Mouse (Mus musculus) layer of hippocampus, adult 2 months (tissue): ENCODE data around the gene Rest. TPM values are rescaled to one million over a fixed set of nuclear protein-coding genes. Genes with fewer than 3 reads are reported as not detected.

Source experiments
- DNase-seq, 2 experiments: peaks; one replicate each; pipeline ENCODE4 v3.0.0; 2022; ENCODE audit warnings: low spot score in 2 of 2
- H3K27ac ChIP-seq: fragments of 200-600 bp; 2 replicates; pipeline ENCODE4 v1.8.1; 2022
- H3K4me3 ChIP-seq: fragments of 200-600 bp; 2 replicates; pipeline ENCODE4 v1.8.1; 2022; ENCODE audit warnings: mild to moderate bottlenecking
- CTCF ChIP-seq: fragments of 200-600 bp; conservative IDR thresholded peaks from 2 replicates; pipeline ENCODE4 v1.8.1; 2022; ENCODE audit warnings: antibody characterized with exemption, mild to moderate bottlenecking, moderate library complexity
- total RNA-seq, 2 experiments: library from RNA; stranded (reverse); gene quantifications; 2 replicates each; pipeline ENCODE4 v1.2.3; 2021

Rest gene
- total RNA-seq, 2 experiments from 2014 or later = 3.4 to 4.4 TPM

- no peak for TF ChIP-seq CTCF
- Histone ChIP-seq H3K4me3 (no peak overlapping the region), H3K27ac (no peak overlapping the region)
- no peak for DNase-seq
These were observed 13.6 kb upstream of the Rest start for GRCm38 (mm10) chr5:77251656-77252055.

DNA sequence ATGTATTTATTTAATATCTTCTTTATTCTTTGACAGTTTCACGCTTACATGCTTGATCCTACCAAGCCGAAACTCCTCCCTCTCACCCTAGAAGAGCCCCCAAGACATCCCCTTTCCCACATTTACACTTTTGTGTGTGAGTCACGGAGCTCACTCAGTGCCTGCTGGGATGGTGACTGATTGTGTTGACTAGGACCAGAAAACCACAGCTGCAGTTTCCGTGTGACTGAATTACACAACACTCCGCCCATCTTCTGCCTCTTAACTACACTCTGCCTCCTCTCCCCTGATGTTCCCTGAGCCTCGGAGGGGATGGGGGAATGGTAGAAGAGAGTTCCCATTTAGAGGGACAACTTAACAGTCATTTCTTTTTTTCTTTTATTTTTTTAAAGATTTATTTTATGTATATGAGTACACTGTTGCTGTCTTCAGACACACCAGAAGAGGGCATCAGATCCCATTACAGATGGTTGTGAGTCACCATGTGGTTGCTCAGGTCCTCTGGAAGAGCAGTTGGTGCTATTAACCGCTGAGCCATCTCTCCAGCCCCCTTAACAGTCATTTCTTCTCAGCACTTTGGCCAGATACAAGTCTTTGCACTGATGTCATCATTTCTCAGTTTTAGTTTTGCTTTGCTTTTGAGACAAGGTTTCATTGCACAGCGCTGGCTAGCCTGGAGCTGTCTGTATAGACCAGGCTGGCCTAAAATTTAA, 13.0 kb upstream of the Rest start:
- no peak for DNase-seq
- Histone ChIP-seq H3K4me3 (no peak overlapping the region), H3K27ac (no peak overlapping the region)
- TF ChIP-seq CTCF = peak; percentile 38

DNA sequence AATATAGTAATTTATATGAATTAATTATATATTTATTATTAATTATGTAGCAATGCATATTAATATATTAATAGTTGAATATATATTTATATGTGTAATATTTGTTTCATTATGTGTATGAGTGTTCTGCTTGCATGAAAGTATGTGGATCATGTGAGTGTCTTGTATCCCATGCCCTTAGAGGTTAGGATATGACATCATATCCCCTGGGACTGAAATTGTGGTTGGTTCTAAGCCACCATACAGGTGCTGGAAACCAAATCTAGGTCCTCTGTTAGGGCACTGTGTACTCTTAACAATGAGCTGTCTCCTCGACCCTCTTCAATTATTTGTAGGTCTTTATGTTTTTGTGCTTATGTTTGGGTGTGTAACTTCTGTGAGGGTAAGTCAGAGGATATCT, 12.1 kb upstream of the Rest start:
- no peak overlapping the region for H3K4me3 ChIP-seq
- no peak for DNase-seq
- H3K27ac ChIP-seq = no peak overlapping the region
- TF ChIP-seq CTCF = no peak

GRCm38 (mm10) chr5:77254402-77254801, 10.9 kb upstream of the Rest start:
- Histone ChIP-seq H3K4me3 (no peak overlapping the region), H3K27ac (no peak overlapping the region)
- no peak for TF ChIP-seq CTCF
- DNase-seq = no peak

DNA sequence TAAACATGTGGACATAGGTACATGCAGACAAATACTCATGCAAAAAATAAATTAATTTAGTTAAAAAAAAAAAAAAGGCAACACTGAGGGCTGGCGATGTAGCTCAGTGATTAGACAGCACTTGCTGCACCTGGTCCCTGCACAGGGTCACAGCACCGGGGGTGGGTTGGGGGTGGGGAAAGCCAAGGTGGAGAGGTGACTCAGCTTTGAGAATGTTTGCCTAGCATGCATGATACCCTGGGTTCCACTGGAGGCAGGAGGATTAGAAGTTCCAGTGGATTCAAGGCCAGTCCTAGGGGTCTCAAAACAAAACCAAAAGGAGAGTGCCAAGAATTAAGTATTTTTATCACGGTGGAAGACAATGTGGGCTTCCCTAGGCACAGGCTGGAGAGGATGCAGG, 7.7 kb upstream of the Rest start:
- no peak overlapping the region for H3K27ac ChIP-seq
- TF ChIP-seq CTCF = no peak
- no peak overlapping the region for H3K4me3 ChIP-seq
- no peak for DNase-seq

DNA sequence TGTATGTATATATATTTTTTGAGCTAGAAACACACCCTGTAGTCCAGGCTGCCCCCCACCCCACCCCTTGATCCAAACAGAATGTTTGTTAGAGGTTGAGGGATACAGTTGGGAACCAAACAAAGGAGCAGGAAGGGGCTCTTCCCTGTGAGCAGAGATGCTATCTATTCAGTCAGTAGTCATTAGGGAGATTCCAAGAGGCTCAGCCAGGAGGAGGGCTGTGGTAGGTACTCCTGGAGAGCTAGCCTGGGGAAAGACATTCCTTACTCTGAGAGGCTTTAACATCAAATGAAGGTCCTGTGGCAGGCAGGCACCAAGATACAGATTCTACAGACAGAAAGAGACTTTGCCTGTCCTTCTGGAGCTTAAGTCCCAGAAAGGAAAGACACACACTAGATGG, 6.0 kb upstream of the Rest start:
- TF ChIP-seq CTCF = no peak
- Histone ChIP-seq H3K4me3 (no peak overlapping the region), H3K27ac (no peak overlapping the region)
- DNase-seq = no peak

GRCm38 (mm10) chr5:77260141-77260540, 5.2 kb upstream of the Rest start:
- no peak overlapping the region for H3K4me3 ChIP-seq
- no peak for TF ChIP-seq CTCF
- no peak for DNase-seq
- no peak overlapping the region for H3K27ac ChIP-seq

- H3K4me3 ChIP-seq = no peak overlapping the region
- no peak overlapping the region for H3K27ac ChIP-seq
- DNase-seq = no peak
- TF ChIP-seq CTCF = no peak
These were observed 4.2 kb upstream of the Rest start for GRCm38 (mm10) chr5:77261137-77261536.

GRCm38 (mm10) chr5:77262105-77262504, 3.2 kb upstream of the Rest start:
- DNase-seq = no peak
- no peak overlapping the region for H3K27ac ChIP-seq
- no peak for TF ChIP-seq CTCF
- H3K4me3 ChIP-seq = no peak overlapping the region

DNA sequence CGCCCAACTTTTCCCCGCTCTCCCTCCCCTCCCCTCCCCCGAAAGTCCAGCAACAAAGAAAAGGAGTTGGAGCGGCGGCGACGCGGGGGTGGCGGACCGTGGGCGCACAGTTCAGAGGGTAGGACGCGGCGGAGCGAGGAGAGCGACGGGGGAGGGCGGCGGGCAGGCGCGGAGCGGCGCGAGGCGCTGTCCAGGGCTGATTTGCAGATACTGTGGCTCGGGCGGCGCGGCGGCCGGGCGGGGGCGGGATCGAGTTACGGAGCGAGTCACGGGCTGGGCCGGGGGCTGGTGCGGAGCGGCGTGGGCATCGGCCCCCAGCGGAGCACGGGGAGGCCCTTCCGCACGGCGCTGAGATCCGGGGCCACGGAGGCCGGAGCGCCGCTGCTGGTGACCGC, 377 bp downstream of the Rest start:
- TF ChIP-seq CTCF = no peak
- peak in 1 of 2 experiments; percentile 19 for DNase-seq
- peak overlapping the region; percentile 72 for H3K27ac ChIP-seq
- peak overlapping the region; percentile 72 for H3K4me3 ChIP-seq

DNA sequence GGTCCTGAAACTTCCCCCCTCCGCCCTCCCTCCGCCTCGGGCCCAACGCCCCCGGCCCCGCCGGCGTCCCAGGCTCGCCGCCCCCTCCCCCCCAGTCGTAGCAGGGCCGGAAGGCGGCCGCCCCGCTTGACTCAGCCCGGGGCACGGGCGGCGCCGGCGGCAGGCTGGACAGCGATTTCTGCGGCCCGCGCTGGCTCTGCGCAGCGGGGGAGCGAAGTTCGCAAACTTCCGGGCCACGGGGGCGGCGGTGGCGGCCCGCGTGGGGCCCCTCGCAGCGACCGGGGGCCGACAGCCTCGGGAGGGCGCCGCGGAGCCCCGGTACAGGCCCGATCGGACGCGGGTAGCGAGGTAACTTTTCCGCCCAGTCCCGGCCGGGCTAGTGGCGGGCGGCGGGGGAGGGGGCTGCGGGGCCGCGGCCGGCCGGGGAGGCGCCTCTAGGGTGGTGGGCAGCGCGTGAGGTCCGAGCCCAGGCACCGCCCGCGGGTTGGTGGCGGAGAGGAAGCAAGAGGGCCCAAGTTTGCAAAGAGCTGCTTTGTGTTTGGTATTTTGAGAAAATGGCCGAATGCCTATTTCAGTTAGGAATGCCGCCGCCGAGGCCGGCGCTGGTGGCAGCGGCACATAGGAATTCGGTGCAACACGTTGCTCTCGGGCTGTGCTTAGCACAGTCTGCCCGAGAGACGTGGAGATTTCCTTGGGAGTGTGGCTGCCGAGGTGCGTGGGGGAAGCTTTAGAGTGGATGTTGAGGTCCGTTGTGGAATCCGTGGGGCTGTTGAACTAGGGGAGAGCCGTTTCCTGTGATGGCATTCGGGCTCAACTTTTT, 985 bp downstream of the Rest start:
- no peak for DNase-seq
- no peak for TF ChIP-seq CTCF
- peak overlapping the region; percentile 72 for H3K27ac ChIP-seq
- H3K4me3 ChIP-seq = peak overlapping the region; percentile 72

GRCm38 (mm10) chr5:77266886-77267401, 1.7 kb downstream of the Rest start:
- no peak for DNase-seq
- H3K27ac ChIP-seq = peak overlapping the region; percentile 72
- TF ChIP-seq CTCF = no peak
- H3K4me3 ChIP-seq = peak overlapping the region; percentile 72

- H3K4me3 ChIP-seq = no peak overlapping the region; the same call in 1 of the 2 replicates
- DNase-seq = no peak
- no peak overlapping the region for H3K27ac ChIP-seq
- no peak for TF ChIP-seq CTCF
These were observed 2.1 kb downstream of the Rest start for GRCm38 (mm10) chr5:77267441-77267840.
